Mouse (Mus musculus) kidney, embryonic 14.5 days (tissue): ENCODE measurements around the gene Slc17a8. TPM values are rescaled to one million over a fixed set of nuclear protein-coding genes. Genes with fewer than 3 reads are reported as not detected.

ENCODE experiments used
- ATAC-seq: fragments of 200-750 bp; cut with Nextera tagmentation; 2 replicates; pipeline ENCODE4 v1.8.0; 2017; ENCODE audit warnings: moderate number of reproducible peaks, mild to moderate bottlenecking, moderate TSS enrichment, moderate library complexity; ENCODE audit not compliant: low FRiP score, low TSS enrichment
- H3K27ac ChIP-seq: fragments of 300-500 bp; sonication (generic); 2 replicates; pipeline ENCODE4 v1.5.1; 2014; ENCODE audit warnings: low read depth, mild to moderate bottlenecking, low read length, moderate library complexity, mixed read lengths
- H3K27me3 ChIP-seq: fragments of 300-500 bp; sonication (generic); 2 replicates; pipeline ENCODE4 v1.6.1; 2014; ENCODE audit warnings: mild to moderate bottlenecking, low read length; ENCODE audit not compliant: control insufficient read depth, insufficient read depth
- H3K36me3 ChIP-seq: fragments of 300-500 bp; sonication (generic); 2 replicates; pipeline ENCODE4 v1.6.1; 2014; ENCODE audit warnings: low read length, mixed read lengths; ENCODE audit not compliant: control insufficient read depth, insufficient read depth
- H3K4me1 ChIP-seq: fragments of 300-500 bp; sonication (generic); 2 replicates; pipeline ENCODE4 v1.6.1; 2014; ENCODE audit warnings: low read length, mixed read lengths; ENCODE audit not compliant: control insufficient read depth, insufficient read depth
- H3K4me2 ChIP-seq: fragments of 300-500 bp; sonication (generic); replicated peaks from 2 replicates; pipeline ENCODE4 v1.6.1; 2014; ENCODE audit warnings: low read depth, mild to moderate bottlenecking, low read length
- H3K4me3 ChIP-seq: fragments of 300-500 bp; sonication (generic); 2 replicates; pipeline ENCODE4 v1.5.1; 2014; ENCODE audit warnings: mild to moderate bottlenecking, low read length
- H3K9ac ChIP-seq: fragments of 300-500 bp; sonication (generic); 2 replicates; pipeline ENCODE4 v1.6.1; 2014; ENCODE audit warnings: low read depth, mild to moderate bottlenecking, low read length, moderate library complexity
- H3K9me3 ChIP-seq: fragments of 300-500 bp; sonication (generic); 2 replicates; pipeline ENCODE4 v1.6.1; 2016; ENCODE audit warnings: low read length; ENCODE audit not compliant: control insufficient read depth
- WGBS: fragments of 180-500 bp; shearing (Covaris S2); extraction: QIAGEN DNeasy Blood & Tissue Kit; methylation state at CpG from one replicate; pipeline ENCODE4 v1.1.7; 2014; 5-methylcytosine and 5-hydroxymethylcytosine counted together
- polyA plus RNA-seq: library from polyadenylated mRNA; unstranded; fragments of >200 nt; fragmentation: Nextera tagmentation; extraction: Ambion mirVana; gene quantifications from 2 replicates; pipeline ENCODE4 v1.2.1, GENCODE M21; 2014

The Slc17a8 gene
- polyA plus RNA-seq, 1 experiment from 2014 or later = 0.45 TPM

DNA sequence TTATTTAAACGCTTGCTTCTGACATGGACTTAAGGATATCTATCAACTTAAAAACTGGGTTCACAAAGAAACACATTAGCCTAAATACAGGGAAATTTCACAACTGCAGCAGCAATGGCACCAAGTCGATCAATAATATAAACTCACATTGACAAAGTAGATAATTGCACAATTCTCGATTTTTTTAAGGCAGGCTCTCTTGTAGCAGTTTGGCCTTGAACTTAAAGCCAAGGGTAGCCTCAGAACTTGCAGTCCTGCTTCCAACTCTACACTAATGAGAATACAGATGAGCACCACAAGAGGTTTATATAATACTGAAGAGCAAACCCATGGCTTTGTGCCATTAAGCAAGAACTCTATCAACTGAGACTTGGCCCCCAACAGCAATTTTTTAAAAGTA lies 15.9 kb upstream of the Slc17a8 start:
- Histone ChIP-seq H3K27ac (no peak overlapping the region), H3K27me3 (no peaks in the 10 kb centered on the region), H3K9ac (no peak overlapping the region), H3K4me2 (no peak overlapping the region), H3K4me3 (no peak overlapping the region), H3K36me3 (peaks cover 20% of the 10 kb centered on the region; the same call in 1 of the 2 replicates), H3K9me3 (no peaks in the 10 kb centered on the region), H3K4me1 (no peaks in the 10 kb centered on the region)
- ATAC-seq = no peak
- 91% methylated on average over 3 of the region's 3 CpGs for WGBS

DNA sequence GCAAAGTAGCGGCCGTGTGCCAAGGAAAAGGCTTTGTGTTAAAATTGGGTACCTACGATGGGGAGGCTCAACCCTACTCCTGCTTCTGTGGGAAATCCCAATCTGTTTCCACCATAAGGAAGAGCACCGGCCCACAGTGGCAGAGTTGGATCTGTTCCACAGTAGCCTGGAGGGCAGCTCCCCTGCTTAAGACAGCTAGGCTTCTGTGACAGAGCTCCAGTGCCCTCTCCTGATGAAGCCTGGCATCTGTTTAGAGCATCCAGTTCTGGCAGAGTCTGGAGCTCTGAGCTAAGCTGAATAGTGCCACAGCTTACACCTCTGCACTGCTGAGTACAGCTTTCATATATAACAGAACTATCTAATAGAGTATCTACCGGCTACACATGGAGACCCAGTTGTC lies 14.0 kb upstream of the Slc17a8 start:
- H3K36me3 ChIP-seq = peaks cover 3% of the 10 kb centered on the region; the same call in 1 of the 2 replicates
- no peaks in the 10 kb centered on the region for H3K4me1 ChIP-seq
- no peak overlapping the region for H3K9ac ChIP-seq
- H3K9me3 ChIP-seq = no peaks in the 10 kb centered on the region
- no peak overlapping the region for H3K27ac ChIP-seq
- no peaks in the 10 kb centered on the region for H3K27me3 ChIP-seq
- no peak overlapping the region for H3K4me3 ChIP-seq
- no peak overlapping the region for H3K4me2 ChIP-seq
- no peak for ATAC-seq
- WGBS = 87% methylated on average over 5 of the region's 5 CpGs

DNA sequence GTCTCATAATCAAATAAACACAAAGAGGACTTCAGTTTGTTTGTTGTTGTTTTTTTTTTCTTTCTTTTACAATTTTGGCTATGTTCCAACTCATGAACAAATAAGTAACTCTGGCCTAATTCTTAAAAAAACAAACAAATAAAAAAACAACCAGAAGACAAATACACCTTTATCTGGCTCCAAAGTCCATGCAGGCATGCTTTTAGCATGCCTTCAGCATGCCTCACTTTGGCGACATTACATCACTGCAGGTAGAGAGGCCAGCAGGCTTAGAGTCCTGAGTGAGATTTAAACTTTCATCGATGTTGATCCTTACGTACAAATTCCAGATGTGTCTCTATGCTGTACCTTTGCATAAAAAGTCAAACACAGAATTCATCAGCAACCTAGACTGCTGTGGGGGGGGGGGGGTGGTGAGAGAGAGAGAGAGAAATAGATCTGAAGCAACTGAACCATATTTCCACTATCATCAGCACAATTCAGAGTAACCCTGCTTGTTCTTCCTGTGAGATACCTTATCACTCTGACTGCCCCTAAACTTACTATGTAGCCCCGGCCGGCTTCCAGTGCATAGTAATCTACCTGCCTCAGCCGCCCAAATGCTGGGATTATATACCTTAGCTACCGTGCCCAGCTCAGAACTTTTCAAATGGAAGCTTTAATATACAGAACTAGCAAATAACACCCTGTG lies 12.8 kb upstream of the Slc17a8 start:
- Histone ChIP-seq H3K27me3 (no peaks in the 10 kb centered on the region), H3K27ac (no peak overlapping the region), H3K9me3 (no peaks in the 10 kb centered on the region), H3K4me1 (no peaks in the 10 kb centered on the region), H3K4me3 (no peak overlapping the region), H3K9ac (no peak overlapping the region), H3K36me3 (no peaks in the 10 kb centered on the region; the same call in 1 of the 2 replicates), H3K4me2 (no peak overlapping the region)
- WGBS = 95% methylated on average over 7 of the region's 7 CpGs
- no peak for ATAC-seq

DNA sequence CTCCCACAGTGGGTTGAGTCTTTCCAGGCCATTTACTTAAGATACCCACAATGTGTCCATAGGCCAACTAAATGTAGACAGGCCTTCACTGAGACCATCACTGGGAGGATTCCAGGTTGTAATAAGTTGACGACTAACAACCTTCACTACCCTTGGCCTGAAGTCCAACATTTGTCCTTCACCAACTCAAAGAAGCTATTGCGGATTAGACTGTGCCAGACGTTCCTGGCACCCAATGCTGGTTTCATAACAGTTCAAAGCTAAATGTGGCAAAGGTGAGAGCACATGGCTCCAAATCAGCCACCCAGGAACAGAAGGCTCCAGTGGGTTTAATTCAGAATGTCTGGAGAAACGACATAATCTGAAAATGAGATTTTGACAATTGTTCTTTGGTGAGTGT lies 12.1 kb upstream of the Slc17a8 start:
- H3K4me3 ChIP-seq = no peak overlapping the region
- no peaks in the 10 kb centered on the region for H3K9me3 ChIP-seq
- H3K27me3 ChIP-seq = no peaks in the 10 kb centered on the region
- H3K4me2 ChIP-seq = no peak overlapping the region
- 91% methylated on average over 4 of the region's 4 CpGs for WGBS
- no peak overlapping the region for H3K27ac ChIP-seq
- no peaks in the 10 kb centered on the region for H3K4me1 ChIP-seq
- H3K36me3 ChIP-seq = no peaks in the 10 kb centered on the region
- no peak overlapping the region for H3K9ac ChIP-seq
- ATAC-seq = no peak

DNA sequence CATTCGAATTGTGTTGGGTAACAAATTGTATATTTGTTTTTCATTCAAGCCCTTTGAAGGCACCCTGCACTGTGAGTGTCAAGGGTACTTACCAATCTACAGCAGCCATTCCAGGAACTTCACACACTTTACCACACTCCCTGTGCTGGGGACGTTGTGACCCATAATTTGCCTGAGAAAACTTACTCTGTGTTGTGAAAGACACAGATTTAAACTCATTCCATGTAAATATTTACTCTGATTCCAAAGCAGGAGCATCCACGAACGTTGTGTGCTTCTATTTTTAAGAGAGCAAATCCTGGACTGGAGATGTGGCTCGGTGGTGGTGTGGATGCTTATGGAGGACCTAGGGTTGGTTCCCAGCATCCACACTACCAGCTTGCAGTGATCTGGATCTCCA lies 10.8 kb upstream of the Slc17a8 start:
- H3K27me3 ChIP-seq = no peaks in the 10 kb centered on the region
- no peak overlapping the region for H3K9ac ChIP-seq
- ATAC-seq = no peak
- no peak overlapping the region for H3K27ac ChIP-seq
- no peak overlapping the region for H3K4me2 ChIP-seq
- no peaks in the 10 kb centered on the region for H3K9me3 ChIP-seq
- no peak overlapping the region for H3K4me3 ChIP-seq
- H3K36me3 ChIP-seq = no peaks in the 10 kb centered on the region
- WGBS = 69% methylated on average over 5 of the region's 5 CpGs
- H3K4me1 ChIP-seq = no peaks in the 10 kb centered on the region

DNA sequence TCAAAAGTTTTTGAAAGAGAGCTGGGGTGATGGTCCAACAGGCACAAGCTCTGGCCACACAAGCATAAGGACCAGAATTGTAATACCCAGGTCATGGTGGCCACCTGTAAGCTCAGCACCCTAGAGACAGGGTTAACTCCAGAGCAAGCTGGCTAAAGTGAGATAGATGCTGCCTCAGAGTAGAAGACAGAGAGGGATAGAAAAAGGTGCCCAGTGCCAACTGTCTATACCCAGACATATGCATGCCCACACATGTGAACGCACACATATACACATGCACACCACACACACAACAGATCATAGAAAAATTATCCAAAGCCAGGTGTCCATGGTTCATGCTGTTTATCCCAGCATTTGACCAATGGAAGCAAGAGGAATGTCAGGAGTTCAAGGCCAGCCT lies 9.5 kb upstream of the Slc17a8 start:
- H3K4me2 ChIP-seq = no peak overlapping the region
- no peaks in the 10 kb centered on the region for H3K9me3 ChIP-seq
- no peaks in the 10 kb centered on the region for H3K4me1 ChIP-seq
- H3K27ac ChIP-seq = no peak overlapping the region
- no peak for ATAC-seq
- 100% methylated on average over 1 of the region's 1 CpGs for WGBS
- no peak overlapping the region for H3K4me3 ChIP-seq
- H3K9ac ChIP-seq = no peak overlapping the region
- H3K36me3 ChIP-seq = no peaks in the 10 kb centered on the region
- no peaks in the 10 kb centered on the region for H3K27me3 ChIP-seq

DNA sequence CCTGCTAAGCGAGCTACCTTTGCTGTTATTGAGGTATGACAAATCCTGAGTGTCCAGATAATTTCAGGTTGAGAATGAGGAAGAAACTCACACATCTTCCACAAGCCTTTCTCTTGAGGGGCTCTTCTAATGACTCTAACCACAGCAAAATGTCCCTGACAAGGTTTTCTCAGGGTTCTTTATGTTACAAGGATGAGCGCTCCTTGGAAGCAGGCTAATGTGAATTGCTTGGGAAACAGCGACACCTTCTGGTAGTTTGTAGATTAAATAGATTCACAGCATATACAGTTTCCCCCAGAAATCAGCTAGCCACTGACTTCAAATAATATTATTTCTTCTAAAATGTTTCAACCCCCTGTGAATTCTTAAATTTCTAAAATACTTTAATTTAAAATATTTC lies 9.0 kb upstream of the Slc17a8 start:
- H3K4me1 ChIP-seq = no peaks in the 10 kb centered on the region
- no peak overlapping the region for H3K4me3 ChIP-seq
- no peaks in the 10 kb centered on the region for H3K27me3 ChIP-seq
- H3K9me3 ChIP-seq = no peaks in the 10 kb centered on the region
- no peak overlapping the region for H3K4me2 ChIP-seq
- peak; percentile 71 for ATAC-seq
- H3K36me3 ChIP-seq = no peaks in the 10 kb centered on the region
- no peak overlapping the region for H3K27ac ChIP-seq
- no peak overlapping the region for H3K9ac ChIP-seq
- 31% methylated on average over 3 of the region's 3 CpGs for WGBS

DNA sequence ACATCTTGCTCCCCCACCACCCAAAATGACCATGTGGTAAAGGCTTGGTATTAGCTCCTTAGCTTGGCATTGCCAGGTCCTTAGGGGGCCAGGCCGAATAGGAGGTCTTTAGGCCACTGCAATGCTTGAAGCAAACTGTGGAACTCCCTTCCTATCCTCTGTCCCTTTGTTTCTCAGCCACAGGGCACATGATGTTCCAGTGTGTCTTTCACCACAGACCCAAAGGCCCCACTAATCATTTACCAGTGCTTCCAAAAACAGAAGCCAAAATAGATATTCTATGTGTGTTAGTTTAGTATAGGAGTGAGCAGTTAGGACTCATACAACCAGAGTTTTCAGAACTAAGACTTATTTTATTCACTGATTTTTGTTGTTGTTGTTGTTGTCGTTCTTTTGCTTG lies 5.7 kb upstream of the Slc17a8 start:
- Histone ChIP-seq H3K27ac (no peak overlapping the region), H3K4me2 (no peak overlapping the region), H3K4me1 (no peaks in the 10 kb centered on the region), H3K9me3 (no peaks in the 10 kb centered on the region), H3K4me3 (no peak overlapping the region), H3K9ac (no peak overlapping the region), H3K27me3 (no peaks in the 10 kb centered on the region), H3K36me3 (no peaks in the 10 kb centered on the region)
- 89% methylated on average over 2 of the region's 2 CpGs for WGBS
- ATAC-seq = no peak

DNA sequence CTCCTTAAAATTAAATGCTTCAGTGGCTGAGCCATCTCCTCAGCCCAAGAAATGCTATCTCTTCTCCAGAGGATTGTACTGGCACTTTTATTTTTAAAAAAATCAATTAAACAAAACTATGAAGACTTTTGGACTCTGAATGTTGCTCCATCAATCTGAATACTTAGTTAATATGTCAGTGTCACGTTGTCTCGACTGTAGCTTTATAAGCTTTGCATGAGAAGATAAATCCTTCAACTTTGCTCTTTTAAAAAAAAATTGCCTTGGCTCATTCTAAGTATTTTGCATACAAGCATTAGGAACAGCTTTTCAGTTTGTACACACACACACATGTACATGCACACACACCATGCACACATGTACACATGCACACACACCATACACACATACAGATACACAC lies 3.1 kb upstream of the Slc17a8 start:
- no peak overlapping the region for H3K4me2 ChIP-seq
- H3K4me3 ChIP-seq = no peak overlapping the region
- 59% methylated on average over 2 of the region's 2 CpGs for WGBS
- H3K27ac ChIP-seq = no peak overlapping the region
- no peaks in the 10 kb centered on the region for H3K27me3 ChIP-seq
- no peak for ATAC-seq
- no peaks in the 10 kb centered on the region for H3K9me3 ChIP-seq
- no peaks in the 10 kb centered on the region for H3K36me3 ChIP-seq
- H3K9ac ChIP-seq = no peak overlapping the region
- no peaks in the 10 kb centered on the region for H3K4me1 ChIP-seq
